Mouse (Mus musculus) testis, adult 2 months (tissue): ENCODE results near the gene Hgd.

Source experiments
- CTCF ChIP-seq: fragments of 200-500 bp; IDR thresholded peaks from 2 replicates; pipeline ENCODE4 v1.5.1; 2012; ENCODE audit warnings: low read depth, mild to moderate bottlenecking, inconsistent platforms, low read length, moderate library complexity; ENCODE audit not compliant: control insufficient read depth, insufficient read depth, insufficient replicate concordance
- POLR2A ChIP-seq: fragments of 200-500 bp; IDR thresholded peaks from 2 replicates; pipeline ENCODE4 v1.6.1; 2012; ENCODE audit warnings: low read depth, mild to moderate bottlenecking, inconsistent platforms, low read length, moderate library complexity; ENCODE audit not compliant: control insufficient read depth

GRCm38 (mm10) chr16:37540776-37541175 is 39.2 kb upstream of the Hgd start:
- TF ChIP-seq POLR2A (no peak), CTCF (no peak)
